Mouse (Mus musculus) B cell, adult 2 months (primary cell): ENCODE measurements around the gene Tmem125.
"Not testable (repeated sequence)": the region's sequence is repeated elsewhere in the genome, so short reads cannot be mapped to it uniquely, and the experiment has no call there.

Source experiments
- DNase-seq, 2 experiments: peaks; one replicate each; pipeline ENCODE4 v3.0.0; 2022

The Tmem125 gene

DNA sequence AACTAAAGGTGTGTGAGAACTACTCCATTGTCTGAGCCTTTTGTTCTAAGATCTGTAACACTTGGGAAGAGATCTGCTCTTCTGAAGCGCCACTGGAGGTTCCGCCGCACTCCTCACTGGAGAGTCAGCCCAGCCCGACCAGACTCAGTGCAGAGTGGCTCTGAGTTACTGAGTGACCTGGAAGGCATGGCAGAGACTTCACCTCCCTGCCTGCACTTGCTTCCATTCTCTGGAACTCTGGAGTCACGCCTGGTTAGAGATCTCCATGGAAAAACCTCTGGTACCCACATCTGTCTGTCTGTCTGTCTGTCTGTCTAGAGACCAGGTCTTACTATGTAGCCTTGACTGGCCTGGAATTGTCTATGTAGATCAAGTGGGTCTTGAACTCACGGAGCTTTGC is 8.2 kb downstream of the Tmem125 start:
- DNase-seq: no peak

DNA sequence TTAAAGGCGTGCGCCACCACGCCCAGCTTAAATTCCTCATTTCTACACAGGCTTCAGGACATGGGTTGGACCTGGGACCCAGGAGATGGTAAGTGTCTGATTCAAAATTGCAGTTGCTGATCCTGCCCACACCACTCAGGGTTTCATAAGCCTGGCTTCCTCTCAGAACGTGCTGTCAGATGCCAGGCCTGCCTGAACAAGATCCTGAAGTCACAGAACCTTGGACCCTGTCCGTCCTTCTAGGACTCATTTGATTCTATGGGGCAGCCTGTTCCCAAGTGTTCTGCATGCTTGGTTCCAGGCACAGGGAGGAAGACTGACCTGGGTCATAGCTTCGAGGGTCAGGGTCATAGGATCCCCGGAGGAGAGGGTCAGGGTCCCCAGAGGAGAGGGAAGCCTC is 10.2 kb downstream of the Tmem125 start:
- DNase-seq: no peak

GRCm38 (mm10) chr4:118533156-118533555 is 10.7 kb downstream of the Tmem125 start:
- no peak for DNase-seq

GRCm38 (mm10) chr4:118532663-118533062 is 11.2 kb downstream of the Tmem125 start:
- no peak for DNase-seq

DNA sequence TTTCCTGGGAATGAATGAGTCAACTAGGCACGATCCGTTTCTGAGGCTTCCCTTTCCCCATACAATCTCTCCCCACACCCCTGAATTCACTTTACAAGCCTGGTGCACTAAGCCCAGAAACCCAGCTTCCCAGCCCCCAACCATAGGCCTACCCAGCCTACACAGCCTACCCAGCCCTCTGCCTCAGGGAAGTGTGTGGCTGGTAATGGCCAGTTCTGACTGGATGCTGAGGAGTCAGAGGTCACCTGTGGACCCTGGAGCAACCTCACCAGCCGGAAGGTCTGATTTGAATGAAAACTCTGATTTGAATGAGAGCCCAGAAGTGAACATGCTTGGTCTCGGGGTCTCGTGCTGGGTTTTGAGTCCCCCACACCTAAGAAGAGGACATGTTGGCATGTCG is 16.1 kb downstream of the Tmem125 start:
- DNase-seq: no peak

DNA sequence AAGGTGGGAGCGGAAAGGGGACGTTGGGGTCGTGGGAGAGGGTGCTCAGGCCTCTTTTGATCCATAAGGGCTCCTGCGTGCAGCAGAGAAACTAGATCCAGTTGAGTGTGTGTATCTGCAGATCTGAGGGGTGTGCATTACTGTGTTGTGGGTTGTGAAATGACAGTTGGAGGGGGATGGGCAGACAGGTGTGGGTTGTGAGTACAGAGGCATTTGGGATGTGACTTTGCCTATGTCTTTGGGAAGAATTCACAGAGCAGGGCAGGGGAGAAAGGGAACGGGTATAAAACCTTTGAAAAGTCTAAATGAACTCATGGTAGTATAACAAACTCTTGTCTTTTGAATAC is 16.5 kb downstream of the Tmem125 start:
- DNase-seq: no peak

DNA sequence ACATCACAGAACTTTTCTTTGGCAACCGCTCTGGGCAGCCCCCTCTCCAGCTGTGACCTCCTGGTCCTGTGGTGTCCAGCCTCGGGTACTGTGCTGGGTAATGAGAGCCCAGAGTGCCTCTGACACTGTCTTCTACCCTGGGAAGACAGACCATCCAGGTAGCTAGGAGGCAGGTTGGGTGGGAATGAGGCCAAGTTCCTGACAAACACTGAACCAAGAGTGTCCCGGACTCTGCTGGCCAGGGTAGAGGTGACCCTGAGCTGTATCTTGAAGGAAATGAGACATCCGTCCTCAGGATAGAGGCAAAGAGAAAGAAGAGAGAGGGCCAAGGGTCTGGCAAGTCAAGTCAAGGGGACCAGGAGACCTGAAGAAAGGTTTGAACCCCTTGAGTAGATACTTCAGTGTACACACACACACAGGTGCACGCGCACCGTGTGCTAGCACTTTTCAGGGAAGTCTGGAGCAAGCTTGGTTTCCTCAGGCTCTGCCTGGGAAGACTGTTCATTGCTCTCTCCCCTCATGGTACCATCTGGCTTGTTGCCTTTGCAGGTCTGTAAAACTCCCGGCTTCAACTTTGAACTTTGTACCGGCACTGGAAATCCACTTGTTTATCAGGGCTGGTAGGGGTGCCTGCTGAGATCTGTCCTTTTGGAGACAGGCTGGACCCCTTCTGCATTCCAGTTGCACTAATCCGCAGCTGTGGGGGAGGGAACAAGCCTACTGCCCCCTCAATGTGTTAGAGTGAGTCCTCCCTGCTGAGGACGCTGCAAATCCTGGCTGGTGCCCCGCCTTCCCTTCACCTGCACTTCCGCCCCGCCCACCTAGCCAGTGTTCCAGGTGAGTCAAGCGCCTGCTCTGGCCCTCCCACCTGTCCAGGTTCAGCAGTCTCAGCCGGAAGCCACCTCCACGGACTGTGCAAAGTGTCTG is 17.2 kb downstream of the Tmem125 start, which contains the start of gene 2610528J11Rik:
Gene 2610528J11Rik (plus strand): TSS at position 592 of the 927 bp plus-strand sequence.
- DNase-seq: no peak

- DNase-seq: no peak
These were observed 18.1 kb downstream of the Tmem125 start for GRCm38 (mm10) chr4:118525779-118526178.

- no peak for DNase-seq
These were observed 19.9 kb downstream of the Tmem125 start for GRCm38 (mm10) chr4:118523976-118524375.

- no peak for DNase-seq
These were observed 21.6 kb downstream of the Tmem125 start for GRCm38 (mm10) chr4:118522248-118522647.

- no peak for DNase-seq
These were observed 25.6 kb downstream of the Tmem125 start for GRCm38 (mm10) chr4:118518208-118518607.

GRCm38 (mm10) chr4:118517497-118518146 is 26.2 kb downstream of the Tmem125 start:
- no peak for DNase-seq

- DNase-seq: no peak
These were observed 26.9 kb downstream of the Tmem125 start for GRCm38 (mm10) chr4:118516699-118517496.

DNA sequence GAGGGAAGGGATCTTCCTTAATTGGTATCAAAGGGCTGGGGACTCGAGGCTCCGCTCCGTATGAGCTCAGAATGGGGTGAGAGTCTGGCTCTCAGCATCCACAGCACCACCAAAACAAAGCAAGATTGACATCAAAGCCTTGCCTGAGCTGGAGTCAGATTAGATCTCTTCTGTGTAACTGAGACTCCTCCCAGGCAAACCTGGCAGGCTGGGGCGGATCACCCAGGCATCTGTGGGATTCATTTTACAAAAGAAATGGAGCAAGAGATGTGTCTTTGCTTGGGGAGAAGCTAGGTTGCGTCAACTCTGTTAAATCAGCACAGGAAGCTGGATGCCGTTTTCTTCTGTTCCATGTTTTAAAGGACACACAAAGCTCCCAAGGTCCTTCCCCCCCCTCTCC is 34.8 kb downstream of the Tmem125 start:
- DNase-seq: no peak

GRCm38 (mm10) chr4:118507171-118507570 is 36.7 kb downstream of the Tmem125 start:
- DNase-seq: not testable (repeated sequence)

DNA sequence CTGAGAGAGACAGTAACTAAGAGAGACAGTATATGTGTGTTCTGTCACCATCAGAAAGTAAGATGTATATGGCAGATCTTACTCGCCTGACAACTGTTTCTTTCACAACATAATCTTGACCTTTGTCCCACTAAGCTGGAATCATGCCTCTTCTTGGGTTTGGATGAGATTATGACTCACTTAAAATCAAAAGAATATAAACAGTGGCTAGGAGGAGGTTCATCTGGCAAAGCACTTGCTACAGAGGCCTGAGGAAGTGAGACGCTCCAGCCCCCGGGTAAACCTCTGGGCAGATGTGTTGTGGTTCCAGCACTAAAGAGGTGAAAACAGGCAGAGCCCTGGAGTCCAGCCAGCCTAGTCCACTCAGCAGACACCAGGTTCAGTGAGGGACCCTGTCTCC is 38.3 kb downstream of the Tmem125 start:
- no peak for DNase-seq

- DNase-seq: no peak
These were observed 43.1 kb downstream of the Tmem125 start for GRCm38 (mm10) chr4:118500792-118501191.

- DNase-seq: no peak
These were observed 43.6 kb downstream of the Tmem125 start for GRCm38 (mm10) chr4:118500171-118500724.
